Mouse (Mus musculus) stomach, postnatal 0 days (tissue): ENCODE measurements at regions not wholly inside any gene's neighbourhood (a gene's known extent, or its start where the extent isn't known, plus 50 kb on each side); places are given as distances from the start of the nearest gene placed in this dataset.

Source experiments
- CTCF ChIP-seq: IDR thresholded peaks from 2 replicates; pipeline ENCODE4 v1.5.1; 2016; ENCODE audit warnings: antibody characterized with exemption, low read depth, mild to moderate bottlenecking, moderate library complexity
- EP300 ChIP-seq: optimal IDR thresholded peaks from 2 replicates; pipeline ENCODE3; 2016; ENCODE audit warnings: antibody characterized with exemption

DNA sequence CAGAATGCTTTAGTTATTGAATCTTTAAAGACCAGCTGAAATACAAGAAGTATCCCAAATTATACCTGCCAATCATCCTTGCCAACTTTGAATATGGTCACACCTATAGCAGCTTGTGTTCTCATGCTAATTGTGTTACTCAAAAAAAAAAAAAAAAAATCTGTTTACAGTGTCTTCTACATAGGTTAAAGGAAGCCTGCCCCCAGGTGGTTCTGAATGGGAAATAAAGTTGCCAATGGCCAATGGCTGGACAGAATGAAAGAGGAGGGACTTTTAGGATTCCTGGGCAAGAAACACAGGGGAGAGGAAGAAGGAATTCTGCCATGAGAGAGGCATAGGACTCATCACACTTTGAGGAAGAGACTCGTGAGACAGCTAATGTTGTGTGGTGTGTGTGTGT, 197.5 kb upstream of the Gm21897 start:
- TF ChIP-seq CTCF (peak; percentile 60), EP300 (no peak)
